Mouse (Mus musculus) myocyte (in vitro differentiated cells): ENCODE results near the gene Fam25c.

Experiments used
- CEBPB ChIP-seq: IDR thresholded peaks from 2 replicates; pipeline ENCODE4 v1.6.1; 2011; ENCODE audit warnings: mild to moderate bottlenecking, moderate library complexity; ENCODE audit not compliant: poor library complexity, insufficient read depth, severe bottlenecking
- MAX ChIP-seq: IDR thresholded peaks from one replicate; pipeline ENCODE4 v1.6.1; 2011; ENCODE audit warnings: low read depth, mild to moderate bottlenecking, control low read depth
- MYOG ChIP-seq, 3 experiments: IDR thresholded peaks; one replicate each; pipeline ENCODE4 v1.6.1; 2011; ENCODE audit warnings: control low read depth in 2 of 3, low read depth in 2 of 3, mild to moderate bottlenecking in 2 of 3; ENCODE audit not compliant: insufficient read length in 2 of 3, control insufficient read depth in 1 of 3, insufficient read depth in 1 of 3
- POLR2A ChIP-seq: IDR thresholded peaks from one replicate; pipeline ENCODE4 v1.6.1; 2011; ENCODE audit warnings: low read depth, mild to moderate bottlenecking, control low read depth, moderate library complexity; ENCODE audit not compliant: insufficient read length
- TCF3 ChIP-seq: IDR thresholded peaks from one replicate; pipeline ENCODE4 v1.6.1; 2011; ENCODE audit warnings: low read depth, control low read depth; ENCODE audit not compliant: insufficient read length

DNA sequence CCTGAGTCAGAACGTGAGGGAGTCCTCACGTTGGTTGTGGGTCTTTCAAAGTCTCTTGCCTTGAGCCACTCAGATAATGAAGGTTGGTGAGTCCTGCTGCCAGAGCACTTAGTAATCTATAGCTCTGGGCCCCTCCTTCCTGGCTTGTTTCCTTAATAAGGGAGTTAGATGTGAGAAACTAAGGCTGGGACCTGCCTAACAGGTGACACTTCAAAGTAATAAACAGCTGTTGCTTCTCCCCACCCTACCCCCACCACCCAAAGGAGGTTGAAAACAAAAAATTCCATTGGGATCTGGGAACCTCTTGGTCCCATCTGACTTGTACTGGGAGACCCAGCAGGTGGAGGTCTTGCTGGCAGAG is 9.9 kb upstream of the Fam25c start:
- TF ChIP-seq MAX = no peak
- TF ChIP-seq MYOG (IDR thresholded peaks at IDR 0.05; ENCODE audit: control insufficient read depth in 1 of 3, insufficient read depth in 1 of 3, insufficient read length in 2 of 3, low read depth in 2 of 3) = no peak
- TF ChIP-seq POLR2A = no peak
- TF ChIP-seq CEBPB = no peak
- TF ChIP-seq TCF3 = no peak
